Mouse (Mus musculus): ENCODE measurements around the gene Lin37. TPM values are rescaled to one million over a fixed set of nuclear protein-coding genes. Genes with fewer than 3 reads are reported as not detected.

Gene Lin37
- total RNA-seq, 2 experiments from 2014 or later, result 7.8 to 48.0 TPM

DNA sequence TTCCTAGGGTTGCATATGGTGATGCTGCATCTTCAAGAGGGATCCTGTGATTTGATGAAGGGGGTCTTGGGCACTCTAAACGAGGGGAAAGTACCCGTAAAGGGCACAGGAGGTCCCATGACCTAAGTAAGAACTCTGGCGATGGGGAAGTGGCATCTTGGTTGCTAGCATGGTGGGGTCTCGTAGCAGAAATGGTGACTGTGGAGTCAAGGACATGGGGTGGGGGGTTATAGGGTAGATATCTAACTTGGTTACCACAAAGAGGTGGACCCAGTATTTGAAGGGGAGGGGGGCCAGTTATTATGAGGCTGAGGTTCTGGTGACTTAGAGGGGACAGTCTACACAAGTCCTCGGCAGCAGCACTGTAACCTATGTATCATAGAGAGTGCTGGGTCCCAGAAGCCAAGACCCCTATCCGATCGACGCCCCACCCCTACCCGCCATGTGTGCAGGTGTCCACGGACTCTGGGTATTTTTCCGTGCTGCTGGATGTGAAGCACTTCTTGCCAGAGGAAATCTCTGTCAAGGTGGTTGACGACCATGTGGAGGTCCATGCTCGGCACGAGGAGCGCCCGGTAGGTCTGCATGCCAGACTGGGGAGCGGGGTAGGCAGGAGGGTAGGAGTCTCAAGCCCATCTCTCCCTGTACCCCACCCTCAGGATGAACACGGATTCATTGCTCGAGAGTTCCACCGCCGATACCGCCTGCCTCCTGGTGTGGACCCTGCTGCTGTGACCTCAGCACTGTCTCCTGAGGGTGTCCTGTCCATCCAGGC lies 5.6 kb downstream of the Lin37 start:
- no peak for ATAC-seq (replicated peaks; ENCODE audit: low FRiP score, poor library complexity, severe bottlenecking)

DNA sequence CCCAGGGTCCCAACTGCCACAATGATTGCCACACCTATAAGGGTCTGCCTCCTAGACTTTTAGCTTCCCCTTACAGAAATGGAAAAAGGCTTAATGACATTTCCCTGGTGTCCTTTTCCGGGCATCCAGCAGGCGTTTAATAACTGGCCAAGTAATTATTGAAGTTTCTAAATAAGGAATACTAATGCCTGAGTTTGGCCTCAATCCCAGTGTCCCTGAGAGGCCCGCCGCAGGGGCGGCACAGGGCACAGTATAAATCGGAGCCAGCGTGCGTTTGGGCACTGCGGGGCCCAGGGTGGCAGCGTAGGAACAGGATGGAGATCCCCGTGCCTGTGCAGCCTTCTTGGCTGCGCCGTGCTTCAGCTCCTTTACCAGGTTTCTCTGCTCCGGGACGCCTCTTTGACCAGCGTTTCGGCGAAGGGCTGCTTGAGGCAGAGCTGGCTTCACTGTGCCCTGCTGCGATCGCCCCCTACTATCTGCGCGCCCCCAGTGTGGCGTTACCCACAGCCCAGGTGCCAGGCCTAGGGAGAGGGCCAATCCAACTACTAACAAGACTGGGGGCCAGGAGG lies 6.5 kb downstream of the Lin37 start:
- peak; percentile 19; the same call in 1 of the 2 replicates for ATAC-seq (replicated peaks; ENCODE audit: low FRiP score, poor library complexity, severe bottlenecking)

GRCm38 (mm10) chr7:30552102-30553020 lies 7.3 kb downstream of the Lin37 start, which contains the start of the genes Hspb6 and Proser3:
Hspb6 (plus strand) TSS chr7:30552178.
Proser3 (minus strand) TSS chr7:30552299.
- ATAC-seq (replicated peaks; ENCODE audit: low FRiP score, poor library complexity, severe bottlenecking), result peak; percentile 89

DNA sequence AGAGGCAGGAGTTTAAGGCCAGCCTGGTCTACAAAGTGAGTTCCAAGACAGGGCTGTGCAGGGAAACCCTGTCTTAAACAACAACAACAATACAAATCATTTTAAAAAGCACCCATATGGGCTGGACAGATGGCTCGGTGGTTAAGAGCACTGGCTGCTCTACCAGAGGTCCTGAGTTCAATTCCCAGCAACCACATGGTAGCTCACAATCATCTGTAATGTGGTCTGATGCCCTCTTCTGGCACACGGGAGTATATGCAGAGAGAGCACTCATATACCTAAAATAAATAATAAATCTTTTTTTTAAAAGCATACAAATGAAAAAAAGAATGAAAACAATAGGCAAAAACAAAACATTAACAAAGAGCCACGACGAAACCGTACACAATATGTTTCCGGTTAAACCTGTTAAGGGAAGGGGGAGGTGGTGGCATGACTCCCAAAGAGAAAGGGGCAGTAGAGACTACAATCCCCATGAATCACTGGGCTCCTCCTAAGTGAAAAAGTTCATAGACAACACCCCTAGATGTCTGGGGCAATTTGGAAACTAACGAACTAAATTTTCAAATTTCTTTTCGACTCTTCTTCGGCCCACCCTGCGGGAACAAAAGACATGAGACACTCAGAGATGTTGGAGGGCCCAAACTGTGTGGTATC lies 8.1 kb downstream of the Lin37 start:
- ATAC-seq (replicated peaks; ENCODE audit: low FRiP score, poor library complexity, severe bottlenecking), result peak; percentile 59

GRCm38 (mm10) chr7:30550603-30551002 lies 9.0 kb downstream of the Lin37 start:
- no peak for ATAC-seq (replicated peaks; ENCODE audit: low FRiP score, poor library complexity, severe bottlenecking)

DNA sequence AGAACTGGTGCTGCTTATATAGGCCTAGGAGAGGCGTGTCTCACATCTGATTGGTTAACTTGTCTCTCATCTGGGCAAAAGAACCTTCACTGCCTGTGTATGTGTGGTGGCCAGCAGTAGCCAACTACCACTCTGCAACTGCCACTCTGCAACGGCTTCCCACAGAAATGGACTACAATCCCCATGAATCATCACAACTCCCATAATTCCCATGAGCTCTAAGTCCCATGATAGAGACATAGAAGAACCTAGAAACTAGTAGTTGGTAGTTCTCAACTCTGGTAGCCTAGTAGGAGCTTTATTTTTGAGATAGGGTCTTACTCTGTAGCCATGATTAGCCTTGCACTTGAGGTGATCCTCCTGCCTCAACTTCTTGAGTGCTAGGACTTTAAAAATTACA lies 9.8 kb downstream of the Lin37 start:
- no peak for ATAC-seq (replicated peaks; ENCODE audit: low FRiP score, poor library complexity, severe bottlenecking)

DNA sequence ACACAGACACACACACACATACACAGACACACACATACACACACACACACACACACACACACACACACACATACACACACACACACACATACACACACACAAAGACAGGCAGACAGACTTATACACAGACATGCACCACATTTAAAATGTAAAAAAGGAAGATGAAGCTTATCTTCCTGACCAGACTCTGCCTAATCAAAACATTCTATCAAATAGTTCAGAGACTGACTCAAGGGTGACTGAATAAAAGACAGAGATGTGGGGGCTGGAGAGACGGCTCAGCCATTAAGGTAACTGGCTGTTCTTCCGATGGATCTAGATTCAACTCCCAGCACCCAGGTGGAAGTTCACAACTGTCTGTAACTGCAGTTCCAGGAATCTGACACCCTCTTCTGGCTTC lies 15.3 kb downstream of the Lin37 start:
- ATAC-seq (replicated peaks; ENCODE audit: low FRiP score, poor library complexity, severe bottlenecking), result peak; percentile 29; the same call in 1 of the 2 replicates

- ATAC-seq (replicated peaks; ENCODE audit: low FRiP score, poor library complexity, severe bottlenecking), result no peak
Measured at GRCm38 (mm10) chr7:30540572-30540971, 19.1 kb downstream of the Lin37 start.

GRCm38 (mm10) chr7:30534633-30535577 lies 24.7 kb downstream of the Lin37 start, which contains the start of gene Arhgap33:
Arhgap33 (minus strand) TSS chr7:30535060.
- peak; percentile 89 for ATAC-seq (replicated peaks; ENCODE audit: low FRiP score, poor library complexity, severe bottlenecking)

DNA sequence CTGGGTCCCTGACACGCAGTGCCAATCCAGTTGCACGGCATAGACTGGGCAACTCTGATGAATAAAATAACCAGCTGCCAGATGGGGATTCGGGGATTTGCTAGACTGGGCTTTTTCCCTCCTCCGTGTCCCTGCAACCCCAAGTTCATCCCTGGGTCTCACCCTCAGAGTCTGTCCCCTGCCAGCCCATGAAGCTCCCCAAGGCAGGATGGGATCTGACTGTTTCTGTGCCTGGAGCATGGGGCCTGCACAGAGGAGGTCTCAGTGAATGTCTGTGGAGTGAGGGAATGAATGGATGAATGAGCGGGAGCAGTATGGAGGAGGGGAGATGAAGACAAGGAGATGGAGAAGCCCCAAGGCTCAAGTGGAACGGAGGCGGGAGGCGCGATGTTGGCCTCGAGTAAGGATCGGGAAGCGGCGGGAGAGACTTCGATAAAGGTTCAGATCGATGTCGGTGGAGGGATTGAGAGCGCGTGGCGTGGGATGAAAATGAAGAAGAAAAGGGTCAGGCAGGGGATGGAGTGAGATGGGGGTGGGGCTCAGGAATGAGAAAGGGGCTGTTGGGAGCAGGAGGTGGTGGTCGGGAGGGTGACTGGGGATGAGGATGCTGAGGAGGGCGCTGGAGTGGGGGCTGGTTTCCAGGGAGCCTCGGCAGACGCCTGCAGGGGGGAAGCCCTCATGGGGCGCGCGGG lies 25.6 kb downstream of the Lin37 start:
- no peak for ATAC-seq (replicated peaks; ENCODE audit: low FRiP score, poor library complexity, severe bottlenecking)

- ATAC-seq (replicated peaks; ENCODE audit: low FRiP score, poor library complexity, severe bottlenecking), result no peak
Measured at GRCm38 (mm10) chr7:30532931-30533330, 26.7 kb downstream of the Lin37 start.

GRCm38 (mm10) chr7:30531291-30531815 lies 28.3 kb downstream of the Lin37 start:
- ATAC-seq (replicated peaks; ENCODE audit: low FRiP score, poor library complexity, severe bottlenecking), result no peak

- ATAC-seq (replicated peaks; ENCODE audit: low FRiP score, poor library complexity, severe bottlenecking), result no peak
Measured at GRCm38 (mm10) chr7:30526981-30527380, 32.7 kb downstream of the Lin37 start.

GRCm38 (mm10) chr7:30526399-30526798 lies 33.2 kb downstream of the Lin37 start:
- ATAC-seq (replicated peaks; ENCODE audit: low FRiP score, poor library complexity, severe bottlenecking), result no peak

DNA sequence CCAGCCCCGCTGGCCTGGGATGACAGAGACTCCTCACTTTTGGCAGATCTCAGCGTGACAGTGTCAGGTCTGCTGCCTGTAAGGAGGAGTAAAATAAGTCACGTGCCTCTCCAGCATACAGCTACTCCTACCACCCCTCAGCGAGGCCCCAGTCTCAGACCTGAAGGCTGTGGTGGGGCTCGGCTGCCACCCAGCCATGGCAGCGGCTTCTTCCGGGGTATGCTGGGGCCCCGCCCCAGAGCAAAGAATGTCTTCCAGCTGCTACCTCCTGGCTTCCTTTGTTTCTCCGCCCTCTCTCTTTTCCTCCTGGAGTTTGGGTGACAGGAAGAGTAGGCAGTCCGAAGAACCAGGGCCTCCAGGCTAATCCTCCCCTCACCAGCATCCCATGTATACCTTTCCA lies 33.7 kb downstream of the Lin37 start:
- ATAC-seq (replicated peaks; ENCODE audit: low FRiP score, poor library complexity, severe bottlenecking), result no peak

DNA sequence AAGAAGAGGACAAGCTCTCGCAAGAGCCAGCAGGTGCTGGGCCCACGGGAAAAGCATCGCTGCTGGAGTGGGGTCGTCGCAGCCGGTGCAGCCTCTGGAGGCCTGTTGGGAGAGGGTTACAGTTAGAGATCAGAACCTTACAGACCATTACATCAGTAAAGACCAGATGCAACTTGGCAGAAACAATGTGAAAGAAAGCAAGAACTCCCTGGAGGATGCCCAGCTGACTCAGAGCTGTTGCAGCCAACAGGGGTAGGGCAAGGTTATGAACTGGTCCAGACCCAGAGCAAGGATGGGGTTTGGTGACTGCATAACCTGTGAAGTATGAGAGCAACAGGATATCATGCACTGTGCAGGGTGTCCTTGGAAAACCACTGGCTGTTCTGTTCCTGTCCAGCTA lies 35.2 kb downstream of the Lin37 start:
- ATAC-seq (replicated peaks; ENCODE audit: low FRiP score, poor library complexity, severe bottlenecking), result no peak

- no peak for ATAC-seq (replicated peaks; ENCODE audit: low FRiP score, poor library complexity, severe bottlenecking)
Measured at GRCm38 (mm10) chr7:30522871-30523270, 36.8 kb downstream of the Lin37 start.

- no peak for ATAC-seq (replicated peaks; ENCODE audit: low FRiP score, poor library complexity, severe bottlenecking)
Measured at GRCm38 (mm10) chr7:30520856-30521255, 38.8 kb downstream of the Lin37 start.
